Mouse (Mus musculus) stomach, embryonic 15.5 days (tissue): ENCODE results near the gene Sinhcaf. TPM values are rescaled to one million over a fixed set of nuclear protein-coding genes. Genes with fewer than 3 reads are reported as not detected.

Experiments
- ATAC-seq: fragments of 200-750 bp; cut with Nextera tagmentation; 2 replicates; pipeline ENCODE4 v1.8.0; 2017; ENCODE audit warnings: low read depth, moderate number of reproducible peaks, moderate TSS enrichment; ENCODE audit not compliant: insufficient read depth, low FRiP score
- H3K27ac ChIP-seq: fragments of 300-500 bp; sonication (generic); 2 replicates; pipeline ENCODE4 v1.5.1; 2015; ENCODE audit warnings: mild to moderate bottlenecking, inconsistent platforms
- H3K27me3 ChIP-seq: fragments of 300-500 bp; sonication (generic); replicated peaks from 2 replicates; pipeline ENCODE4 v1.6.1; 2015; ENCODE audit warnings: inconsistent platforms
- H3K36me3 ChIP-seq: fragments of 300-500 bp; sonication (generic); 2 replicates; pipeline ENCODE4 v1.6.1; 2015; ENCODE audit warnings: inconsistent platforms
- H3K4me1 ChIP-seq: fragments of 300-500 bp; sonication (generic); 2 replicates; pipeline ENCODE4 v1.6.1; 2015; ENCODE audit warnings: inconsistent platforms
- H3K4me2 ChIP-seq: fragments of 300-500 bp; sonication (generic); 2 replicates; pipeline ENCODE4 v1.6.1; 2015; ENCODE audit warnings: mild to moderate bottlenecking, inconsistent platforms
- H3K4me3 ChIP-seq: fragments of 300-500 bp; sonication (generic); replicated peaks from 2 replicates; pipeline ENCODE4 v1.5.1; 2015; ENCODE audit warnings: inconsistent platforms
- H3K9ac ChIP-seq: fragments of 300-500 bp; sonication (generic); 2 replicates; pipeline ENCODE4 v1.6.1; 2015; ENCODE audit warnings: inconsistent platforms
- H3K9me3 ChIP-seq: fragments of 300-500 bp; sonication (generic); 2 replicates; pipeline ENCODE4 v1.6.1; 2016; ENCODE audit warnings: inconsistent platforms
- WGBS: fragments of 180-500 bp; shearing (Covaris S2); methylation state at CpG from one replicate; pipeline ENCODE4 v1.1.7; 2015; 5-methylcytosine and 5-hydroxymethylcytosine counted together
- polyA plus RNA-seq: library from polyadenylated mRNA; unstranded; fragments of >200 nt; fragmentation: Nextera tagmentation; extraction: Ambion mirVana; gene quantifications from 2 replicates; pipeline ENCODE4 v1.2.1, GENCODE M21; 2015

Sinhcaf gene
- polyA plus RNA-seq, 1 experiment from 2014 or later: 87.0 TPM

DNA sequence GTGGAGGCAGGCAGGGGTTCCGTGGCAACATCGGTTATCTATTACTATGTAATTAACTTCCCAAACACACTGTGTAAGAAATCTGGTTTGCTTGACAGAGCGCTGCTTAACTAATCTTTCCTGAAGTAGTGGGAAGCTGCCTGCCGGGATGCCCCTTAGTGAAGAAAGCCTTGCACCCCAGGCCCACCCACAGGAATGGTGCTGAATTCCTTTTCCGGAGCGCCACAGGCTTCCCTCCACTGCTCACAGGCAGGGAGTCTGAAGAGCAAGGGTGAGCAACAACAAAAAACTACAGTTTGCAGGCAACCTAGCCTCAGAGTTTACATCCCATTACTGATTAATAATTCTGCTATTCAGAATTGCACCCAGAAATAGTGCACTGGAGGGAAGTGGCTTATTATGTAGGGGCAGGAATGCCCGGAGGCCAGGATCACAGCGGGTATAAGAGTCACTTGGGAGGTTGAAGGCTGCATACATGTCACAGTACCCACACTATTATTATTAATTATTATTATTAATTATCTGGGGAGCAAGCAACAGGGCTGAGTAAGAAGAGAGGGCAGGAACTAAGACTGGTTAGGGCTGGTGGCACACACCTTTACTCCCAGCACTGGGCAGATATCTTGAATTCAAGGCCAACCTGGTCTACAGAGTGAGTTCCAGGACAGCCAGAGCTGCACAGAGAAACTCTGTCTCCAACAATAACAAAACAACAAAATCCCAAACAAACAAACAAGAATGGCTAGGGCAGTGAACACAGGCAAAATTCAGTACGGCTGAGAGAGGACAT lies 26.0 kb upstream of the Sinhcaf start:
- no peak overlapping the region for H3K27ac ChIP-seq
- no peak overlapping the region for H3K9ac ChIP-seq
- H3K4me2 ChIP-seq: peak overlapping the region; percentile 13; the same call in 1 of the 2 replicates
- H3K27me3 ChIP-seq: no peaks in the 10 kb centered on the region
- 32% methylated on average over 9 of the region's 9 CpGs for WGBS
- H3K4me1 ChIP-seq: peaks cover 9% of the 10 kb centered on the region; the same call in 1 of the 2 replicates
- H3K4me3 ChIP-seq: no peak overlapping the region
- no peaks in the 10 kb centered on the region for H3K9me3 ChIP-seq
- ATAC-seq: no peak
- H3K36me3 ChIP-seq: no peaks in the 10 kb centered on the region

DNA sequence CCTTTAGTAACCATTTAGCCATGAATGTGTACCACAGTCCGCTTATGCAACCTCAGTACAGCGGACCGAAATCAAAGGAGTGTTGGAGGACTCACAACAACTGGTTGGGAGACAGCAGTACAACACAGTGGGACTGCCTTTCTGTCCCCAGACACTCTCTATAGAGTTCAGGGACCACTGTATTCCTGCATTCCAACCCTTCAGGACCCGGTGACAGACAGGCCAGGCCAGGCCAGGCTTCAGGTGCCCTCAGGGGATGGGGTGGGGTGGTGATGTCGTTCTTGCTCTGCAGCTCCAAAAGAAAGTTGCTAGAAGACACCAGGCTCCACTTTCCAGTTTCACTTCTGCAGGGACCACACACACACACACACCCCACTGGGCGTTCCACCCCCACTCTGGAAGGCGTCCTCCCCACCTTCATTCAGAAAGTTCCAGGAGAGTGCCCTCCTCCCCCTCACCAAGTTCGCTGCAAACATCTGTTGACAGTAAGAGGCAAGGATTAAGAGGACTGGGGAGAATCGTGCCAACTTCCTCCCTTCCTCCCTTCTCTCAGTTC lies 25.2 kb upstream of the Sinhcaf start:
- ATAC-seq: no peak
- no peak overlapping the region for H3K9ac ChIP-seq
- H3K4me2 ChIP-seq: peak overlapping the region; percentile 13

DNA sequence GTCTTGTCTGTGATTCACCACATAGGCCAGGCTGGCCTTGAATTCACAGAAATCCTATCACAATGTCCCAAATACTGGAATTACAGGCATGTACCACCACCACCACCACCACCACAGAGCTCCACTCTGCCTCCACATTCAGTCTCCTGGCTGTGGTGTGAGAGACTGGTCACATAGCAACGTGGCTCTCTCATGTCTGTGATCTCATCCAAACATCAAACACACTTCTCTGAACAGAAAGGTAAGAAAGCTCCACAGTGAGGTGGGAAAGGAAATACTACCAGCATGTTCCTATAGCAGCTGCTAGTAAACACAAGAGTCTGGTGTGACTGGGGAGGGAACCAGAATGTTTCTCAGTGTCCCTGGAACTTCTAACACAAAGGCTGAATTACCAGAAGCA lies 15.0 kb upstream of the Sinhcaf start:
- ATAC-seq: no peak
- WGBS: 27% methylated on average over 1 of the region's 1 CpGs

More for the DNA sequence above, 25.2 kb upstream of the Sinhcaf start:
- Histone ChIP-seq H3K4me1 (peaks cover 9% of the 10 kb centered on the region; the same call in 1 of the 2 replicates), H3K4me3 (no peak overlapping the region), H3K27me3 (no peaks in the 10 kb centered on the region), H3K36me3 (no peaks in the 10 kb centered on the region), H3K27ac (no peak overlapping the region), H3K9me3 (no peaks in the 10 kb centered on the region)
- 34% methylated on average over 9 of the region's 9 CpGs for WGBS

DNA sequence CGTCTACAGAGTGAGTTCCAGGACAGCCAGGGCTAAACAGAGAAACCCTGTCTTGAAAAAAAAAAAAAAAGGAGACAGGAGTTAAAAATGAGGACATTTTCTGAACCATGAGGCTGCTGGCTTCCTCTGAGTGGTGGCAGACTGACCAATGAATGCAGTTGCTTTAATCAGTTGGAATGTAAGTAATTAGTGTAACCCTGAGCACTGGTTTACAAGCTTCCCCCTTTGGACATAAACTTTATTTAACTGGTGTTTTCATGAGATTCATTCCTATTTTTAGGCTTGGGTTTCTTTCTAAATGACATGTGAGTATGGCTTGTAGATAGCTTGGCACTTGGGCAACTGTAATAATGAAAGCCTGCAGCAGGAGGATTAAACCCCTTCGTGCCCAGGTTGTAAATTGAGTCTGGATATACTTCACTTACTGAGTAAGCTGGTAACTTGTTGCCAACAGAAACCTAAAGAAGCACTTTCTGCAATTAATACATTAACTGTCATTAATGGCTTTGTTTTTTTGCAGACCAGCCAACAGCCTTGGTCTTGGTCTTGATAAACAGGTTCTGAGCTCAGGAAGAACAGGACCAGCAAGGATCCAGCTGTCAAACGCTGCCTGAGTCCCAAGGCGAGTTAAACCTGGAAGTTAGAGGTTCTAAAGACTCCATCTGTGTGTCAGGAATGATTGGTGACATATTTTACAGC lies 13.4 kb upstream of the Sinhcaf start:
- H3K4me3 ChIP-seq: no peak overlapping the region
- H3K27me3 ChIP-seq: no peaks in the 10 kb centered on the region
- H3K27ac ChIP-seq: no peak overlapping the region
- no peaks in the 10 kb centered on the region for H3K9me3 ChIP-seq
- no peak overlapping the region for H3K4me2 ChIP-seq
- no peak overlapping the region for H3K9ac ChIP-seq
- H3K4me1 ChIP-seq: no peaks in the 10 kb centered on the region
- ATAC-seq: no peak
- no peaks in the 10 kb centered on the region for H3K36me3 ChIP-seq
- 38% methylated on average over 4 of the region's 4 CpGs for WGBS

More for the DNA sequence above, 15.0 kb upstream of the Sinhcaf start:
- no peak overlapping the region for H3K27ac ChIP-seq
- H3K4me2 ChIP-seq: no peak overlapping the region
- H3K9me3 ChIP-seq: no peaks in the 10 kb centered on the region
- H3K36me3 ChIP-seq: no peaks in the 10 kb centered on the region
- no peaks in the 10 kb centered on the region for H3K27me3 ChIP-seq
- H3K4me3 ChIP-seq: no peak overlapping the region
- H3K4me1 ChIP-seq: no peaks in the 10 kb centered on the region
- no peak overlapping the region for H3K9ac ChIP-seq

DNA sequence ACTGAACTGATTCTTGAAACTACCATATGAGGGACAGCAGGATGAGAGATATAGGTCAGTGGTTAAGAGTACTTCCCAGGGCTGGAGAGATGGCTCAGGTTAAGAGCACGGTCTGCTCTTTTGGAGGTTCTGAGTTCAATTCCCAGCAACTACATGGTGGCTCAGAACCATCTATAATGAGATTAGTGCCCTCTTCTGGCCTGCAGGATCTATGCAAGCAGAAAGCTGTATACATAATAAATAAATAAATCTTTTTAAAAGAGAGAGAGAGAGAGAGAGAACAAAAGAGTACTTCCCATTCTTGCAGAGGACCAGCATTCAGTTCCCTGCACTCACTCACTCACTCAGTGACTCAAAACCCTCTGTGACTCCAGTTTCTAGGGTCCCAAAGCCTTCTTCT lies 12.4 kb upstream of the Sinhcaf start:
- Histone ChIP-seq H3K4me2 (no peak overlapping the region), H3K27ac (no peak overlapping the region), H3K4me3 (no peak overlapping the region), H3K36me3 (no peaks in the 10 kb centered on the region), H3K27me3 (no peaks in the 10 kb centered on the region), H3K9me3 (no peaks in the 10 kb centered on the region), H3K4me1 (no peaks in the 10 kb centered on the region), H3K9ac (no peak overlapping the region)
- no peak for ATAC-seq
- 100% methylated on average over 1 of the region's 1 CpGs for WGBS

DNA sequence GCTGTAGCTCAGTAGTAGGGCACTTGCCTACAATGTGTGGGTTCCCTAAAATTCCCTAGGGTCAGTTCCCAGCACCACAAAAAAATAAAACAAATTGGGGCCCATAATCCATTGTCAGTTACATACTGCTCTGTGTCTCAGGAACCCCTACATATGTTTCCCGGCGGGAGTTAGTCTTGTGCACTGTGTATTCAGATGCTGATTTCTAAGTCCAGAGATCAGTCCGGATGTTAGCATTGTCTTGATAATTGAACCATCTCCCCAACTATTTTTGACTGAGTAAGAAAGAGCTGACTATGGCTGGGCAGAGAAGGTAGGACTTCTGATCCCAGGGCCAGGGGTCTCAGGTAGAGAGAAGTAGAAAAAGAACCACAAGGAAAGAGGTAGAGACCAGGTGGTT lies 10.8 kb upstream of the Sinhcaf start:
- Histone ChIP-seq H3K9ac (no peak overlapping the region), H3K27me3 (no peaks in the 10 kb centered on the region), H3K4me3 (no peak overlapping the region), H3K36me3 (no peaks in the 10 kb centered on the region), H3K4me1 (no peaks in the 10 kb centered on the region), H3K9me3 (no peaks in the 10 kb centered on the region), H3K4me2 (no peak overlapping the region), H3K27ac (no peak overlapping the region)
- 91% methylated on average over 3 of the region's 3 CpGs for WGBS
- ATAC-seq: no peak

DNA sequence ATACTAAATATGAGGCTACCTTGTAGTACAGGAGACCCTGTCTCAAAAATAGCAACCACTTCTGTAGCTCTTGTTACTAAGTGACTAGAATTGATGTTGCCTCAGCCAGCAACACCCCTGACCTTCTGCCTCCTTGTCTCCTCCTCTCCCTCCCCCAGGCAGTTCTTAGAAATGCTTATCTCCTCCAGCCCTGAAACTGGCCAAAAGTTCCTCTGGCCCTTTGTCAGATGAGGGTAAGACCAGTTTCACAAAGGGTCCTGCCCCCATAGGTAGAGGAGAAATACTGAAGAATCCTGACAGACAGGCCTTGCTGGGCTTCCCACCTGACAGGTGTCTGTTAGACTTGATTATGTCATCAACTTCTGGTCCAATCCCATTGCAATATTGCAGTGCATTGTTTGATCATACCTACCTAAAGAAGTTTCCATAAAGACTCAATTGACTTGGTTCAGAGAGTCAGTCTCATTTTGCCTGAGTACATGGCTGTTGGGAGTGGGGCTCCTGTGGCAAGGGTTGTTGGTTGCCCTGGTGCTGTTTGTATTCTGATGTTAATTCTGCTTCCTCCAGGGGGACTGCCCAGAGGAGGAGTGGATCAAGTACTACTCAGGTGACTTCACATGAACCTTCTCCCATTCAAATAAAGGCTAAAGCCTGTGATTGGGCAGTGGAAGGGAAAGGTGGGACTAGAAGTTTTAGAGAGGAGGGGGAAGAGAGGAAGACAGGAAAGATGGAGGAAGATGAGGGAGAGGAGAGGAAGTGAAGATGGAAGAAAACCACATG lies 9.6 kb upstream of the Sinhcaf start:
- no peak overlapping the region for H3K4me3 ChIP-seq
- no peaks in the 10 kb centered on the region for H3K27me3 ChIP-seq
- no peak overlapping the region for H3K9ac ChIP-seq
- no peak overlapping the region for H3K4me2 ChIP-seq
- no peak overlapping the region for H3K27ac ChIP-seq
- no peaks in the 10 kb centered on the region for H3K9me3 ChIP-seq
- ATAC-seq: no peak
- H3K36me3 ChIP-seq: no peaks in the 10 kb centered on the region
- no peaks in the 10 kb centered on the region for H3K4me1 ChIP-seq

DNA sequence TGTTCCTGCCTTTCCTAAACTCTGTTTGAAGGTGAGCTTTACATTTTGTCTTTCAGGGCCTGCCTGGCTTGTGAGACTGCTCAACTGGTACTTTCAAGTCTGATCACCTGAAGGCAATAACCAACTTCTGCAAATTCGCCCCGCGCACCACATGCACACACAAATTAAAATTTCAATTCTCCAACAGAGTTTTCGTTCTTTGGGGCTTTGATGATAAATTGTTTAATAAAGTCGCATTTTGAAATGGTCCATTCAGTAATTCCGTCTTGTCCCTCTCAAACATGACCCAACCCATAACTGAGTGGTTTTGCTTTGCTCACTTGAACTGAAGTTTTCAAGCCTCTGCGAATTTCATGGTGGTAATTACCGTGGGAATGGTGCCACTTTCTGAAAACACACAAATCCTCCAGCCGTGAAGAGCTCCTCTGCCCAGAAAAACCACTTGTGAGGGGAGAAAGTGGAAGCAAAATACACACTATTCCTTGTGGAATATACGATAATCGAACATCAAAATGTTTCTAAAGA lies 676 bp upstream of the Sinhcaf start:
- peak overlapping the region; percentile 86 for H3K27ac ChIP-seq
- no peak; the same call in 1 of the 2 replicates for ATAC-seq
- peak overlapping the region; percentile 89 for H3K4me2 ChIP-seq
- H3K9ac ChIP-seq: peak overlapping the region; percentile 52; the same call in 1 of the 2 replicates
- H3K27me3 ChIP-seq: no peaks in the 10 kb centered on the region
- H3K36me3 ChIP-seq: no peaks in the 10 kb centered on the region
- peaks cover 11% of the 10 kb centered on the region; the same call in 1 of the 2 replicates for H3K4me1 ChIP-seq
- peak overlapping the region; percentile 74 for H3K4me3 ChIP-seq
- WGBS: 33% methylated on average over 11 of the region's 11 CpGs
- no peaks in the 10 kb centered on the region for H3K9me3 ChIP-seq

DNA sequence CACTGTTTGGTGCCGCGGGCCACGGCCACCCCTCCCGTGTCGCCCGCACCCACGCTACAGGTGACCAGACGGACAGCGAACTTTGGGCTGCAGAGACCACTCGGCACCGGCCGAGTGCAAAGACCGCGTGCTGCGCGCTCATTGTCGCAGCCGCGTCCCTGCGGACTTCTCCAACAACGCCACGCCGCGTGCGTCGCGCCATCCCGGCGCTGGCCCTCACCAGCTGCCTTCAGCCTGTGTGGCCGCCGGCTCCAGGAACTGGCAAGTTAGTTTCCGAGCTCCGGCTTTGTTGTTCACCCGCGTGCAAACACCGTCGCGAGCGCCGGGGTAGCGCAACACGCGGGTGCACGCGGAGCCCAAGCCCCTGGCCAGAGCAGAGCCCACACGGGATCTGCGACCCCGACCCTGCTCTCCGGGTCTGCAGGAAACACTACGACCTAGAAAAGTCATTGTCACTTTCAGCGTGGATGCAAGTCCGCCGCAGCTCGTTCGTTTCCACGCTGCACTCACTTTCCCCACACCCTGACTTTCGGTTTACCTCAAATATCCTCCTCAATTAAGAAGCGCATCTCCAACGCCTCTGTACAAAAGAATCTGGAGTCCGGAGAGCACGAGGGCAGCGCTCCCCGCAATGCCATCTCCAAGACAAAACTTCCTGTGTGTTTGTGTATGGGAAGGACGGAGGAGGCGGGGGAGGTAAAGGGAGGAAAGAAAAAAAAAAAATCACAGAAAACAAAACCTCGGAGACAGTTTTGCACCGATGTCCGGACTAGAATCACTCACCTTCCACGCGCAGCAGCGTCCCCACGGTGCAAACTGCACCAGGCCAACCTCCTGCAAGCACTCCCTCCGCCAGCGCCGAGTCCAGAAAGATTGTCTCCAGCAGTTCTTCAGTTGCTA lies 508 bp downstream of the Sinhcaf start:
- Histone ChIP-seq H3K4me3 (peak overlapping the region; percentile 74), H3K27me3 (no peaks in the 10 kb centered on the region), H3K9ac (peak overlapping the region; percentile 68), H3K36me3 (no peaks in the 10 kb centered on the region), H3K4me2 (peak overlapping the region; percentile 89), H3K27ac (peak overlapping the region; percentile 95), H3K9me3 (no peaks in the 10 kb centered on the region), H3K4me1 (peaks cover 12% of the 10 kb centered on the region; the same call in 1 of the 2 replicates)
- WGBS: under 1% methylated on average over 75 of the region's 75 CpGs
- ATAC-seq: peak; percentile 5; the same call in 1 of the 2 replicates

DNA sequence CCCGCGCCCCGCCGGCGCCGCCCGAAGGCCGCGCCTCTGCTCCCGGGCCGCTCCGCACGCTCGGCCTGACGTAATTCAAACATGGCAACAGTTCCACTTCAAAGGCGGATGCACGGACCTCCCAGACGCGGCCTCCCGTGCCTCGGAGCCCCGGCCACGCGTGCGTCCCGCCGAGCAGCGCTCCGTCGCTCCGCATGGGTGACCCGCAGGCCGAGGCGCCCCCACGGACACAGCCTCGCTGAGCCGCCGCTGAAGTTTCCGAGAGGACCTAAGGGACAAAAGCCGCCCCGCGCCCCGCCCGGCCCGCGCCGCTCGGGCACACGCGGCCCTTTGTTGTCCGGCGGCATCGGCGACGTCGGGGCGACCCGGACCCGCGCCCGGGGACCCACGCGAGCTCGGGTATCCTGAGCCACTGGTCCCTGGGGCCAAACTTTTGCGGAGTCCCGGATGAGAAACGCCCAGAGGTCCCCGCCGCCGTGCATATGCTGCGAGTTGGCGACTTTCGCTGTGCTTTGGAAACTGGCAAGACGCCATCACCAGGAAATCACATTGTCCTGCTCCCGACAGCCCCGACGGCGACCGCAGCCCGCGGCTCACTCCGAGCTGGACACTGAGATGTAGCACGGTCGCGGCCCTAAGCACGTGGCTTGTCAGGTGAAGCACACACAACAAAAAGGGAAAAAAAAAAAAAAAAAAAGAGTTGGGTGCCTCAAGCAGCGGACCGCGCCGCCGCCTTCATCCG lies 1.3 kb downstream of the Sinhcaf start:
- H3K9ac ChIP-seq: peak overlapping the region; percentile 68
- H3K9me3 ChIP-seq: no peaks in the 10 kb centered on the region
- H3K4me3 ChIP-seq: peak overlapping the region; percentile 74
- ATAC-seq: peak; percentile 69
- H3K4me2 ChIP-seq: peak overlapping the region; percentile 89
- H3K27ac ChIP-seq: peak overlapping the region; percentile 95
- WGBS: under 1% methylated on average over 92 of the region's 92 CpGs
- no peaks in the 10 kb centered on the region for H3K27me3 ChIP-seq
- no peaks in the 10 kb centered on the region for H3K36me3 ChIP-seq
- H3K4me1 ChIP-seq: peaks cover 12% of the 10 kb centered on the region; the same call in 1 of the 2 replicates
